Mouse (Mus musculus) brain, embryonic 14.5 days (tissue): ENCODE data around the gene Arhgef11.

Source experiments
- CTCF ChIP-seq: fragments of 200-500 bp; IDR thresholded peaks from 2 replicates; pipeline ENCODE4 v1.5.1; 2012; ENCODE audit warnings: inconsistent platforms, mild to moderate bottlenecking, moderate library complexity, borderline replicate concordance; ENCODE audit not compliant: insufficient read depth, insufficient read length; ENCODE audit errors: extremely low read depth
- POLR2A ChIP-seq: fragments of 200-500 bp; IDR thresholded peaks from 2 replicates; pipeline ENCODE4 v1.6.1; 2012; ENCODE audit warnings: mild to moderate bottlenecking, inconsistent platforms, borderline replicate concordance; ENCODE audit not compliant: poor library complexity, insufficient read depth, insufficient read length, severe bottlenecking; ENCODE audit errors: extremely low read depth

- TF ChIP-seq CTCF (no peak), POLR2A (no peak)
Measured at GRCm38 (mm10) chr3:87616354-87616753, 1.0 kb upstream of the Arhgef11 start.
